Mouse (Mus musculus) heart, adult 2 months (tissue): Measurements from ENCODE around the gene Topaz1. TPM values are rescaled to one million over a fixed set of nuclear protein-coding genes. Genes with fewer than 3 reads are reported as not detected.

Experiments used
- DNase-seq, 2 experiments: peaks; one replicate each; pipeline ENCODE4 v3.0.0; 2021
- H3K27ac ChIP-seq: fragments of 200-600 bp; 2 replicates; pipeline ENCODE4 v1.8.1; 2022
- H3K27me3 ChIP-seq: fragments of 200-500 bp; 2 replicates; pipeline ENCODE4 v1.6.1; 2012; ENCODE audit warnings: mild to moderate bottlenecking, low read length, inconsistent platforms, mixed read lengths; ENCODE audit not compliant: control insufficient read depth, insufficient read depth
- H3K36me3 ChIP-seq: fragments of 200-500 bp; 2 replicates; pipeline ENCODE4 v1.6.1; 2012; ENCODE audit warnings: low read length, inconsistent platforms; ENCODE audit not compliant: control insufficient read depth, insufficient read depth
- H3K4me1 ChIP-seq: fragments of 200-500 bp; 2 replicates; pipeline ENCODE4 v1.6.1; 2011; ENCODE audit warnings: low read length; ENCODE audit not compliant: control insufficient read depth, insufficient read depth
- H3K4me3 ChIP-seq: fragments of 200-600 bp; 2 replicates; pipeline ENCODE4 v1.8.1; 2022
- H3K79me2 ChIP-seq: fragments of 200-500 bp; replicated peaks from 2 replicates; pipeline ENCODE4 v1.6.1; 2012; ENCODE audit warnings: mild to moderate bottlenecking, inconsistent platforms, low read length, moderate library complexity, mixed read lengths; ENCODE audit not compliant: control insufficient read depth, insufficient read depth
- H3K9ac ChIP-seq: fragments of 200-500 bp; 2 replicates; pipeline ENCODE4 v1.6.1; 2012; ENCODE audit warnings: low read depth, mild to moderate bottlenecking, control low read depth, inconsistent platforms, low read length, mixed read lengths
- CTCF ChIP-seq: fragments of 200-600 bp; IDR thresholded peaks from 2 replicates; pipeline ENCODE4 v1.8.1; 2022; ENCODE audit warnings: antibody characterized with exemption, mild to moderate bottlenecking, moderate library complexity
- EP300 ChIP-seq: fragments of 200-500 bp; IDR thresholded peaks from 2 replicates; pipeline ENCODE4 v1.6.1; 2011; ENCODE audit warnings: low read depth, low read length, control low read depth; ENCODE audit not compliant: insufficient read depth
- POLR2A ChIP-seq: fragments of 200-500 bp; IDR thresholded peaks from 2 replicates; pipeline ENCODE4 v1.6.1; 2011; ENCODE audit warnings: mild to moderate bottlenecking, low read depth, low read length, control low read depth; ENCODE audit not compliant: insufficient read depth
- WGBS: fragments of 180-500 bp; shearing (Covaris S2); methylation state at CpG from one replicate; pipeline ENCODE4 v1.1.7; 2018; 5-methylcytosine and 5-hydroxymethylcytosine counted together
- intact Hi-C: fragments of 180-260 bp; cut with DNase I; formaldehyde crosslinking; loops from one replicate; pipeline ENCODE4 v1.15.1; 2025
- polyA plus RNA-seq: library from polyadenylated mRNA; depleted of rRNA; stranded (reverse); fragments of >200 nt; gene quantifications from 2 replicates; pipeline ENCODE4 v1.2.3, GENCODE M21; 2012
- total RNA-seq, 2 experiments: library from RNA; stranded (reverse); gene quantifications; 2 replicates each; pipeline ENCODE4 v1.2.3; 2021

Topaz1 gene
- total and polyA plus RNA-seq, 3 experiments = not detected

DNA sequence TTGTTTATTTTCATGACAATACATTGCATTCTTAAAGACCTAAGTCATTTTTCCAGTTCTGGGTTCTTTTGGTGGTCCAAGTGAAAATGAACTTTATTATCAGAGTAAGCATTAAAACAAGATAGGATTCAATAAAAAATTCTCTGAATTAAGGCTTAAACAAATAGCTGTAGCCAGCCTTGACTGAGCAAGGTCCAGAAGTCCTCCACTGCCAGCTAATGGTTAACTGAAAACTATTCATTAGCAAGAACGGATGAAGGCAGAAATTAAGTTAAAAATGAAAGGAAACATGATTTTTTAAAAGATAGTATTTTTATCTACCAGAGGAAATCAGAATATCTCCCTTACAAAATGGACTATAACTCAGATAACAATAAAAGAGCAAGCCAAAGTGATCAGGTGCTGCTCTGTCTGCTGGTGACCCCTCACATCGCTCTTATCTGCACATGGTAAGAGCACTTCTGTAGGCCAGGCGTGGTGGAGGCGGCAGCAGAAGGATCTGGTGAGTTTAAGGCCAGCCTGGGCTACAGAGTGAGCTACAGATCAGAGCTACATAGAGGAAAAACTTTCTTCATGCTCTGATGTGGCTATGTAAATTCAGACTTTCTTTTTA is 68.2 kb downstream of the Topaz1 start:
- WGBS = 77% methylated on average over 4 of the region's 4 CpGs

DNA sequence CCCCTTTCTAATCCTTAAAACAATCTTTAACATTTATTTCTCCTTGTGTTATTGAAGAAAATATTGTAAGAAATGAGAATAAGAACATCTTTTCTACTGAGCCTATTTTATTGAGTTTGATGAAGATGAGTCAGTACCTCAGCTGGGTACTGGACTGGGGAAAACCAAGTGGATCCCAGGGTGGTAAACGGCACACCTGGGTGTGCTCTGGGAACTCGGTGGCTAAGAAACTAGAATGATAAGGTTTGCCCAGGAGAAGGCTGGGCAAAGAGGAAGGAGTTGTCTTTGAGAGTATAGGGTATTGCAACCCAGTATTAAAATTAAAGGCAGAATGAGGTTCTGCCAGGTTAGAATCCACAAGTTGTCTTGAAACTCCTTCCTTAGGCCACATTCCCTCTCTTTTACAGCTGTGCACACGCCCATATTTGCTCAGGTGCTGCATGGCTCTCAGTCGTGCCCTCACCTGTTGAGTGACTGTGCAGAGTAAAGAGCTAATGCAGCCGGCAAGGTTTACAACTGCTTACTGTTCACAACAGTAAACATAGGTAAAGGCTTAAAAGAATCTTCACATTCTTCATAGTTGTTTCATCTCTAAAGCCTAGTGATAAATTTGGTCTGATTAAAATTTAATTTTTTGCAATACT is 76.3 kb downstream of the Topaz1 start:
- H3K36me3 ChIP-seq = peaks cover 2% of the 10 kb centered on the region; the same call in 1 of the 2 replicates
- H3K4me3 ChIP-seq = no peak overlapping the region
- H3K27me3 ChIP-seq = no peaks in the 10 kb centered on the region
- H3K27ac ChIP-seq = no peak overlapping the region
- H3K79me2 ChIP-seq = no peaks in the 10 kb centered on the region
- intact Hi-C loops = no loop called here
- no peak for TF ChIP-seq EP300
- no peak for TF ChIP-seq CTCF
- TF ChIP-seq POLR2A = no peak
- H3K4me1 ChIP-seq = no peaks in the 10 kb centered on the region
- 83% methylated on average over 5 of the region's 5 CpGs for WGBS
- H3K9ac ChIP-seq = no peak overlapping the region
- DNase-seq = no peak

More for the DNA sequence above, 68.2 kb downstream of the Topaz1 start:
- Histone ChIP-seq H3K27ac (no peak overlapping the region), H3K9ac (no peak overlapping the region), H3K79me2 (no peaks in the 10 kb centered on the region), H3K4me3 (no peak overlapping the region), H3K27me3 (no peaks in the 10 kb centered on the region), H3K4me1 (no peaks in the 10 kb centered on the region), H3K36me3 (peaks cover 11% of the 10 kb centered on the region)
- no peak for TF ChIP-seq POLR2A
- TF ChIP-seq CTCF = no peak
- TF ChIP-seq EP300 = no peak
- no peak for DNase-seq
- intact Hi-C loops = no loop called here

DNA sequence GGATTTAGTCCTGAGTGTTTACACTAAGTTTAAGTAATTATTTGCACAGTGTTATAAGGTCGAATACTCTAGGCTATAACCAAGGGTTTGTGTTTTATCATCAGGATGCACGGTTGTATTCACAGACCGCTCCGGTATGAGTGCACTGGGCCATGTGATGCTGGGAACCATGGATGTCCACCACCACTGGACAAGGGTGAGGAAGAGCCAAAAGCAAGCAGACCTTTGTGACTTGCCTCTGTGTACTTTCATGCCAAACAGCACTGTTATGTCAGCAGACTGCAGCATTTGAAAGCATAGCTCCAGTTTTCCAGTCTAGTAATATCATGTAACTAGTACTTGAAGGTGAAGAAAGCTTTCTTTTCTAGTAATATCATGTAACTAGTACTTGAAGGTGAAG is 79.6 kb downstream of the Topaz1 start:
- Histone ChIP-seq H3K36me3 (no peaks in the 10 kb centered on the region; the same call in 1 of the 2 replicates), H3K27me3 (no peaks in the 10 kb centered on the region), H3K9ac (no peak overlapping the region), H3K4me3 (no peak overlapping the region), H3K4me1 (no peaks in the 10 kb centered on the region; the same call in 1 of the 2 replicates), H3K79me2 (no peaks in the 10 kb centered on the region), H3K27ac (no peak overlapping the region)
- intact Hi-C loops = no loop called here
- WGBS = 94% methylated on average over 4 of the region's 4 CpGs
- no peak for DNase-seq
- TF ChIP-seq EP300 (no peak), POLR2A (no peak)

DNA sequence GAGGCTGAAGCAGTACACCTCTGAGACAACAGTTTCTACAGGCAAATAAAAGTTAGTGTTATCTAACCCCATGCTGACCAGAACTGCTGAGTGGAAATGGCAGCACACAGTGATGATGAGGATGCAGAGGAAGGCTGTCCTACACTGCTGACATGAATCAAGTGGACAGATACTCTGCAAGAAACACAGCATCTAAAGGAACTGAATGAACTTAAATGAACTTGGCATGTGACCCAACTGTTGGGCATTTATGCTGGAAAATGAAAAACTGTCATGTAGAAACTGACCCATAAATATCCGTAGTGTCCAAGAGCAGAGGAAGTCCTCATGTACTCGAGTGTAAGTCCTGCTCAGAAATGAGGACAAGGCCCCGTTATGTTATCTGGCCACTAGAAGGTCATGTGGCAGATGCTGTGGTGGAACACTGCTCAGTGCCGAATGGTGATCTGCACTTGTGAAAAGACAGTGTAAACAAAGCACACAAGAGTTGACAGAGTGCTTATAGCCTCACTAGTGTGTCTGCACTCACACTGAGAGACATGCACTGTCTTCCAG is 82.8 kb downstream of the Topaz1 start:
- no peaks in the 10 kb centered on the region; the same call in 1 of the 2 replicates for H3K36me3 ChIP-seq
- no peaks in the 10 kb centered on the region for H3K27me3 ChIP-seq
- no peak overlapping the region for H3K4me3 ChIP-seq
- H3K27ac ChIP-seq = no peak overlapping the region
- intact Hi-C loops = no loop called here
- H3K4me1 ChIP-seq = no peaks in the 10 kb centered on the region; the same call in 1 of the 2 replicates
- no peak overlapping the region for H3K9ac ChIP-seq
- H3K79me2 ChIP-seq = no peaks in the 10 kb centered on the region
- no peak for TF ChIP-seq POLR2A
- TF ChIP-seq CTCF = no peak
- no peak for TF ChIP-seq EP300
- no peak for DNase-seq
- WGBS = 37% methylated on average over 4 of the region's 4 CpGs

DNA sequence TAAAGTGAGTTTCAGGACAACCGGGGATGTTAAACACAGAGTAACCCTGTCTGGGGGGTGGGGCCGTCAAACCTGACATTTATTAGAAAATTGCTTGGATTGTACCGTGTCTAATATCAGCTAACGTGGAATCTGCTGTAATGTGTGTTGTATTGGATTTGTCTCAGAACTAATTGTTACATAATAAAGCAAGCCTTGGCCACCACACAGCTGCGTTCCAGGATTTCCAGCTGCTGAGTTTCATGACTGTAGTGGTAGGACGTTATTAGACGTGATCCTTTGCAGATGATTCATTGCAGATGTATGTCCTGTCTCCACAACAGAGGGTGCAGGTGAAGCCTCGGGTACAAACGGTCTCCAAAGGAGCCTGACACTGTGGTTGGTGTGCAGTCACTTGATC is 89.0 kb downstream of the Topaz1 start:
- H3K4me3 ChIP-seq = no peak overlapping the region
- no peak for TF ChIP-seq CTCF
- TF ChIP-seq POLR2A = no peak
- no peak for TF ChIP-seq EP300
- peaks cover 8% of the 10 kb centered on the region for H3K4me1 ChIP-seq
- H3K79me2 ChIP-seq = no peaks in the 10 kb centered on the region
- DNase-seq = no peak
- intact Hi-C loops = no loop called here
- H3K27ac ChIP-seq = peak overlapping the region; percentile 23; the same call in 1 of the 2 replicates
- WGBS = 64% methylated on average over 9 of the region's 9 CpGs
- peaks cover 6% of the 10 kb centered on the region for H3K36me3 ChIP-seq
- no peak overlapping the region for H3K9ac ChIP-seq
- H3K27me3 ChIP-seq = no peaks in the 10 kb centered on the region

DNA sequence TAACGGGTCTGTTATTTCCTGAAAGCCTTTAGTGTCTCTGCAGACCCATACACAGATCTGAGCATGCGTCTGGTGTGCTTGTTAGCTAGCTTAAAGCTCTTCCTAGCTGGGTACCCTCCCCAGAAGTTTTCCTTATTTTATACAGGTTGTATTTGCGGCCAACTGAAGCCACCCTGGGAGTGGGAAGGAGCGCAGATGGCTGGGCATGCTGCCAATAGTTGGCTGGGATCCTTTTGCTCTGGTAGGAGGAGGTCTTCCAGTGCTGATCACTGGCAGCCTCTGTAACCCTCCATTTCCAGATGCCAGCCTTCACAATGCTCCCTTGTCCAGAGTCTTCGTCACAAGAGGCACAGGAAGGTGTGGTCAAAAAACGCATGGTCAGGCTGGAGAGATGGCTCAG is 89.6 kb downstream of the Topaz1 start:
- no peaks in the 10 kb centered on the region for H3K27me3 ChIP-seq
- H3K9ac ChIP-seq = no peak overlapping the region
- H3K4me3 ChIP-seq = no peak overlapping the region
- 12% methylated on average over 6 of the region's 6 CpGs for WGBS
- TF ChIP-seq POLR2A (no peak), EP300 (no peak), CTCF (no peak)
- DNase-seq = peak; percentile 53 to 59
- H3K79me2 ChIP-seq = no peaks in the 10 kb centered on the region
- H3K36me3 ChIP-seq = peaks cover 6% of the 10 kb centered on the region
- H3K4me1 ChIP-seq = peaks cover 8% of the 10 kb centered on the region
- intact Hi-C loops = no loop called here
- peak overlapping the region; percentile 23; the same call in 1 of the 2 replicates for H3K27ac ChIP-seq
